Mouse (Mus musculus) A20 (cell line): ENCODE data around the gene Zzef1.
A peak's percentile ranks its signal among the peaks of the same experiment; 100 is the strongest.

Source experiments
- DNase-seq: peaks from one replicate; pipeline ENCODE4 v3.0.0-alpha.2; 2011; ENCODE audit warnings: low read depth, low spot score

The Zzef1 gene

GRCm38 (mm10) chr11:72806556-72806955 lies 10.5 kb downstream of the Zzef1 start:
- DNase-seq: no peak

DNA sequence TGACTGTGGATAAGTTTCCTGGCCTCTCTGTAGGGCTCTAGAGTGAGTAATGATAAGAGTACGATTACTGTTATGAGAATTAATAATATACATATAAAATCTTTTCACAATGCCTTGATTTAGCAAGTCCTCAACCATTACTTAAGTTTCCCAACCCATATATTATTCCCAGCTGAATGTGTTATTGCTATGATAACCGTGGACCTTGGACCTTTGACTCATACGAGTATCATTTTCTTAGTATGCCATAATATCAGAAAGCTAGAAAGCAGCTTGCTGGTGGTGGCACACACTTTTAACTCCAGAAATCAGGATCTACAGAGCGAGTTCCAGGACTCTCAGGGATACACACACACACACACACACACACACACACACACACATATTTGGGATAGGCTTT lies 12.0 kb downstream of the Zzef1 start:
- no peak for DNase-seq

DNA sequence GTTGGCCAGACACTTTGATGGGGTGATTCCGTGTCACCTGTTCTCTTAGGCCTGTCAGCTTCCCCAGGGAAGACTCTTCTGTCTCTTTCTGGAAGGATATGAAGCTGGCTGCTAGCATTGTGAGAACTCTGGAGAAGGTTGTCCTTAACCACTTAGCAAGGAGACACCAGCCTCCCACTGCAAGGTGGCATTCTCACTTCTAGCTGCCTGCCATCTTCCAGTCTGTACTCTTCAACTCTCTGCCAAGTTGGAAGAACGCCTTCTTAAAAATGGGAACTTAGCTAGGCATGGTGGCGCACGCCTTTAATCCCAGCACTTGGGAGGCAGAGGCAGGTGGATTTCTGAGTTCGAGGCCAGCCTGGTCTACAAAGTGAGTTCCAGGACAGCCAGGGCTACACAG lies 17.7 kb downstream of the Zzef1 start:
- no peak for DNase-seq

DNA sequence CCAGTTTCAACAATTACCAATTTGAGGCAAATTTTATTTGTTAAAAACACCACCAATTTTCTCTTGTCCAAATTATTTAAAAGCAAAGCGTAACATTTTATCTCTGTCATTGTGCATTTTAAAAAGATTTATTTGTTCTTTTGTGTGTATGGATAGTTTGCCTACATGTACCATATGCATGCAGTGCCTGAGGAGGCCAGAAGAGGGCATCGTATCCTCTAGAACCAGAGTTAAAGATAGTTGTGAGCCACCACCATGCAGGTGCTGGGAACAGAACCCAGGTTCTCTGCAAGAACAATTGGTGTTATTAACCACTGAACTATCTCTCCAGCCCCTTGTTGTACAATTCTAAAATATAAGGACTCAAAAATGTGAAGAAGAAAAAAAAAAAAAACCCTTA lies 18.2 kb downstream of the Zzef1 start:
- DNase-seq: peak; percentile 39

DNA sequence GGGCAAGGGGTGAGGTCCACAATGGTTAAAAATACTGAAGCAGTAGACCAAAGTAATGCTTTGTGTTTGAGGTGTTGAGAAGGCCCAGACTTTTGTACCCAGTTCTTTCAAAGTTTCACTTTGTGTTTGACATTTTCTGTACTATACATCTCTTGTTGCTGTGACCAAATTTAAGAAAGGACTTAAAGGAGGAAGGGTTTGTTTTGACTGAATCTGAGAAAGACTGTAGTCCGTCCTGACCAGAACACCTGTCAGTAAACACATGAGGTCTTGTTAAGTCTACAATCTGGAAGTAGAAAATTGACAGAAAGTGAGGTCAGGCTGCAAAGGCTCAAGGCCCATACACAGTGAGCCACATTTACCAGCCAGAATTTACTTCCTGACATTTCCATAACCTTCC lies 20.8 kb downstream of the Zzef1 start:
- no peak for DNase-seq

DNA sequence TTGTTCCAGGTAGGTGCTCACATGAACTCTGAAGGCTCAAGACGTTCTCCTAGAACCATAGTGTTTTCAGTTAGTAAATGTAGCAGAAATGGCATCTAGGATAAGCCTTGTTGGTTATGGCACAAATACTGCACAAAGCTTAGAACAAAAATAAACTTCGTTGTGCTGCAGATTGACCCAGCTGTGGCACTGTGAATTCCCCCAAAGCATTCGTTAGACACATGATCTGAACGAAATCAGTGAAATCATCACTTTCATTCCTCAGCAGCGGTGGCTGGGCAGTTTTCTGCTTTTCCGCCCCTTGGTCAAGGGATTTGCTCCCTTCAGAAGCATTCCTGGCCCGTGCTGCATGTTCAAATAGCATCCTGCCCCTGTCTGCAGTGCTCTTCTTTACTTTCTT lies 22.0 kb downstream of the Zzef1 start:
- DNase-seq: peak; percentile 21

GRCm38 (mm10) chr11:72821041-72821440 lies 25.0 kb downstream of the Zzef1 start:
- DNase-seq: no peak

GRCm38 (mm10) chr11:72829869-72830268 lies 33.8 kb downstream of the Zzef1 start:
- DNase-seq: no peak

GRCm38 (mm10) chr11:72842731-72843130 lies 46.7 kb downstream of the Zzef1 start:
- DNase-seq: no peak

GRCm38 (mm10) chr11:72843576-72843975 lies 47.5 kb downstream of the Zzef1 start:
- DNase-seq: no peak

DNA sequence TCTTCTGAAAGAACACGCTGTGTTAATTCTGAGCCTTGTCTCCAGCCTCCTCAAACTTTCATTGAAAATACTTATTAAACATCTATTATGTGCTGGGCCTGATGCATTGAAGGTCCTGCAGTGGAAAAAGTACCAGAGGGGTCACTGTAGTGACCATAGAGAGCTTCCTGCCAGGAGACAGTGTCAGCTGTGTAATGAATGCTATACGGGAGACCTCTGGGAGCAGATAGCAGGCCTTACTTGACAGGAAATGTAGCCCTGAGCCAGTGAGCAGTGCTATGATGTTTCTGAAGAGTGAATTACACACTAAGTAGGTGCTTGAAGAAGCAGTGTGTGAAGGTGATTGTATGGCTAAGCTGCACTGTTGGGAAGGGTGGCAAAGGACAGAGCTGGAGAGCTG lies 49.5 kb downstream of the Zzef1 start:
- DNase-seq: no peak

DNA sequence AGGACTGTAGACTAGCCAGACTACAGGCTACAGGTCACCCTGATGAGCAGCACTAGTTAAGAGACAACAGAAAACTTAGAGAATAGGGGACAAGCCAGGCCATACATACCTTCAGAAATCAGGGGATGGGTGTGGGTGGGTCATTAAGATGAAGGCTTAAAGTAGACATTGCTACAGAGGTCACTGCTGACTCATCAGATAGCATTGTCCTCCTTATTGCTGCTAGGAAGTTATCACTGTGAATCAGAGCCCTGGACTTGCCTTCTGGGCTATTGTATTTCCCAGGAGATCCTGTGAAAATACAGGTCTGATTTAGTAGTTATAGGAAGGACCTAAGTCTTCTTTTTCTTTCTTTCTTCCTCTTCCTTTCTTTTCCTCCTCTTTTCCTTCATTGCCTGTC lies 50.7 kb downstream of the Zzef1 start:
- no peak for DNase-seq

- DNase-seq: no peak
Observed at GRCm38 (mm10) chr11:72847831-72848628, 52.0 kb downstream of the Zzef1 start.

DNA sequence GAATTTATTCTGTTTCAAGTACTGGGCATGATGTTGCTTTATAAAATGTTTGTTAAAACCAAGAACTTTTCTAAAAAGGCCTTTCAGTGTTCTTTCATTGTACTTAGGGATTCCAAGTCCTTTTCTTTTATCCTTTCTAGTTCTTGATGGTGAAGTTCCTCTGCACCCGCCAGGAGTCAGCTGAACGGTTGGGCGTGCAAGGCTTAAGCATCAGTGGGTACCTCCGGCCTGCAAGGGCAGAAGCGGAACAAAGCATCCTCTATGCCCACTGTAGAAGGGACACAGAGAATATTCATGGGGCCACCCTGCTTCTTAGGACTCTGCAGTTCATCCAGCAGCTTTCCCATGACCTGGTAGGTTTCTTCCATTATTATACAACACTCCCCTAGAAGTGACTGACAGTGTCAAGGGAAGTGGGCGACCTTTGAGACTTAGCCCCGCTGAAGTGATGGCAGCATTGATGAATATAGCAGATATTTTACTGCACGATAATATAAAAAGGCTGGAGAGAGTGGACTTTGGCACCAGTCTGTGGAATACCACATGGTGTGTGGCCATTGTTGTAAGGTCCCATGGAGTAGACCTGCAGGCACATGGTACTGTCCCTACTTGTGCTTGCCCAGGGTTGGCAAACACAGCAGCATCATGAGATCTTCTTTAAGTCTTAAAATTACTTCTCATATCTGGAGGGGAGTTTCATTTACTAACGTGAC lies 54.5 kb downstream of the Zzef1 start:
- DNase-seq: no peak

DNA sequence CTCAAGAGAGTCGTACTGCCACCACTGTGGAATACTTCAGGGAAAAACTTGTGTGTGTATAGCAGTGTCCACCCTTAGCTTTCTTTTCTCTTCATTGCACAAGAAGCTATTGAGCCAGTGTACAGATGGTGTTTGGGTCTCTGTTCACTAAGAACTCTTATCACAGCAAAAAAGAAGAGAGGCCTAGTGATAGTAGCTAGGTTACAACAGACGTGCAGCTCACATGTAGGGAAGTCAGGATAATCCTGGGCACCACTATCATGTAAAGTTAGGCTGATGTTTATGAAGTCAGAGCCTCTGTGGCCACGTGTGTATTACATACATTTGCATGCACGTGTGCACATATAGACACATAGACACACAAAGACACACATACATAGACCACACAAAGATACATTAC lies 55.2 kb downstream of the Zzef1 start:
- DNase-seq: no peak

- DNase-seq: no peak
Observed at GRCm38 (mm10) chr11:72852122-72852521, 56.1 kb downstream of the Zzef1 start.

- no peak for DNase-seq
Observed at GRCm38 (mm10) chr11:72853086-72853485, 57.1 kb downstream of the Zzef1 start.

- DNase-seq: no peak
Observed at GRCm38 (mm10) chr11:72854251-72854650, 58.2 kb downstream of the Zzef1 start.

DNA sequence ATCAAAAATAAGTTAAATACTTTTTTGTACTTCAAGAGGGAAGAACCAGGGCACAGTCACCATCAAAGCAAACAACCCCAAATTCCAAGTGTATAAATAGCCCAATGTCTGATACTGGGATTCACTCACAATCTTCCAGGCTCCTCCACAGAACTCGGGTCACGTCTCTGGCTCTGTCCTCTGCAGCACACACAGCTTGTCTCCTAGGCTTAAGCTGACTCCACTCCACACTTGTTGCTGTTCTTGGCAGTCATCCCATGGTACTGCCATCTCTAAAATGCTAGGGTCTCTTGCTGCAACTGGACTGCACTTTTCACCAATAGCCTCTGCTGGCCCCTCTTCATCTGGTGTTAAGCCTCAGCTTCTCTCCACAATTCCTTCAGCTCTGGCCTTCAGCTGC lies 60.7 kb downstream of the Zzef1 start:
- DNase-seq: no peak

DNA sequence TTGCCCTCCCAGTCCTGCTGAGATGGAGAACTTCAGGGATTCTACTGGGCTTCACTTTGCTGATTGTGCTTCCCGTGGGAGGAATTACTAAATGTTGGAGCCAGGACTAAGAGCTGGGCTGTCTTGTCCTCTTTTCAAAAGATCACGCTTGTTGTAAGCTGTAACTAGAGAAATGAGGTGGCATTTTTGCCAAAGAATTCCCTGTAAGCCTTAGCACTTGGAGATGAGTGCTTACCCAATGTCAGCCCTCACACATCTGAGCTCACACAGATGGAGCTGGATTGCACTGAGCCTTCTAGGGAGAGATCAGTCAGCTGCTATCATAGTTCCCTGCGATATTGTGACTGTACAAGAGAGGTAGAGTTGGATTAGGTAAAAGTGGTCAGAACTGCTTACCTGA lies 65.2 kb downstream of the Zzef1 start:
- no peak for DNase-seq

- DNase-seq: peak; percentile 71
Observed at GRCm38 (mm10) chr11:72866446-72866845, 70.4 kb downstream of the Zzef1 start.

DNA sequence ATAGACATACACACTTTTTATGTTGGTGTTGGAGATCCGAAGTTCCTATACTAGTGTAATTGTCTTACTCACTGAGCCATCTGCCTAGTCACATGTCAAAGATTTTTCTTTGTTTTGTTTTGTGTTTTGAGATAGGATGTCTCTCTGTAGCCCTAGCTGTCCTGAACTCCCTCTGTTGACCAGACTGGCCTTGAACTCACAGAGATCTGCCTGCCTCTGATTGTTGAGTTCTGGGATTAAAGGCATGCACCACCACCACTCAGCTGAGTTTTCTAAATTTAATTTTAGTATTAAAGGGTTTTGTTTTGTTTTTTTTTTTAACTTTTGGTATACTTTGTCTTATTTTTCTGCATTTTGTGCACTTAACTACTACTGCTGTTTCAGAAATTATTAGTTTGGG lies 76.0 kb downstream of the Zzef1 start:
- no peak for DNase-seq

DNA sequence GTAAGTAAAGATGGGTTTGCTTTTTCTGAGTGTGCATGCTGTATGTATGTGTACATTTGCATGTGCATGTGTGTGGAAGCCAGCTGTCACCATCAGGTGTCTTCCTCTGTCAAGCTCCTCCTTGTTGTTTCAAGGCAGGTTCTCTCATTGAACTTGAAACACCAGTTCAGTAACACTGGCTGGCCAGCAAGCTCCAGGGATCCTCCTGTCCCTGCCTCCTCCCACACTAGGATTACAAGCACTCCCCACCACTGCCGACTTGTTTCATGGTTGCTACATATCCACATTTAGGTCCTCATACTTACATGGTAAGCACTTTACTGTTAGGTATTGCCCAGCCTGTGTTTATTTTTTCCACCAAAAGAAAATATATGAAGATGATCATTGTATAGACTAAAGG lies 96.6 kb downstream of the Zzef1 start:
- no peak for DNase-seq
